Mouse (Mus musculus) WW6 (cell line): Measurements from ENCODE around the gene Lrrc7.
A peak's percentile ranks its signal among the peaks of the same experiment; 100 is the strongest.

Experiments used
- DNase-seq: peaks from one replicate; pipeline ENCODE4 v3.0.0-alpha.2; 2013; ENCODE audit warnings: low read depth, low spot score

The Lrrc7 gene

DNA sequence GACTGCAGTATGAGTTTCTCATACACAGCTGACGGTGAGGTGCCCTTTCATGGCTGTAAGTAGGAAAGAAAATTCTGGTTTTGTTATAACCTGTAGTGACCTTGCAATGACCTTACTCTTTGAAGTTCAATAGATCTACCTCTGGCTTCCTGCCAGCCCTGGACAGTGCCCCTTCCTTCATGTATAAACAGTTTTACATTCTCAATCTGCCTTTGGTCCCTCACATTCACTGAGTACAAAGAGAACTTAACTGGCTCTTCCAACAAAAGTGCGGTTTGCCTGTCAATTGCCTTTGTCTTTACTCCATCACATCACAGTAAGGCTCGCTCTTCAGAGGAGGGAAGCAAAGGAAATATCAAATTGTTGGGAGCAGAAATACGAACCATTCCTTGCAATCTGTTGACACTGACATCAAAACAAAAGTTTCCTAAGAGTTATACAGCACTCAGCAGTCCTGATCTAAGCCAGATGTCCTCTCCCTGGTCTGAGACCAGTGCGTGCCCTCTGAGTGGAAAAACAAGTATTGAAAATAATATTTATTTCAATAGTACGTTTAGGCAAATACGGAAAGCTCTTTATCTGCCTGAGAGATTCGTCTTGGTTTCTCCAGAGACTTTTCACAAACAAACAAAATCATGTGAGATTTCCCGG is 493.3 kb downstream of the Lrrc7 start:
- DNase-seq: no peak

DNA sequence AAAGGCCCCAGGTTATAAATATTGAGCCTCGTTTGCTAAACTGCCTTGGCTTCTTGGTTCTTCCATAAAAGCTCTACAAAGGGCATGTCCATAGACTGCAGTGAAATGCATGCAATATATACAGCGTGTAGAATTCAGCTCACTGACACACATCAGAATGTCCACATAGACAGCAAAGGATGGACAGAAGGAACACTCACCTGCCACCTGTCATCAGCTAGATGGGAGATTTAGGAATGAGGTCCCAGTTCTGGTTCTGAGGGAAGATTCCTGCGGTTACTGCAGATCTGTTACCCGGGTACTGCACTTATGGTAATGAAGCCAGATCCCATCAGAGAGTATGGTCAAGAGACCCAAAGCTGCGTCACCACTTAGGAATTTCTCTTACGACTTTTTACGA is 494.1 kb downstream of the Lrrc7 start:
- DNase-seq: no peak

DNA sequence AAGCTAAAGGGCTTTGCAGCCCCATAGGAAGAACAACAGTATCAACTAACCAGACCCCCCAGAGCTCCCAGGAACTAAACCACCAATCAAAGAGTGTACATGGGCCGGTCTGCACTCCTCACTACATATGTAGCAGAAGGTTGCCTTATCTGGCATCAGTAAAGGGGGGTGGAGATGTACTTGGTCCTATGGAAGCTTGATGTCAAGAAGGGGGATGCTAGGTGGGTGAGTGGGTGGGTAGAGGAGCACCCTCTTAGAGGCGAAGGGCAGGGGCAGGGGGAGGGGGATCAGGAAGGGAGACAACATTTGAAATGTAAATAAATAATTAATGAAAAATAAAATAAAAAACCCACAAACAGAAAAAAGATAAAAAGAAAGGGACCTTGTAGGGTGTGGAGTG is 496.8 kb downstream of the Lrrc7 start:
- DNase-seq: no peak

DNA sequence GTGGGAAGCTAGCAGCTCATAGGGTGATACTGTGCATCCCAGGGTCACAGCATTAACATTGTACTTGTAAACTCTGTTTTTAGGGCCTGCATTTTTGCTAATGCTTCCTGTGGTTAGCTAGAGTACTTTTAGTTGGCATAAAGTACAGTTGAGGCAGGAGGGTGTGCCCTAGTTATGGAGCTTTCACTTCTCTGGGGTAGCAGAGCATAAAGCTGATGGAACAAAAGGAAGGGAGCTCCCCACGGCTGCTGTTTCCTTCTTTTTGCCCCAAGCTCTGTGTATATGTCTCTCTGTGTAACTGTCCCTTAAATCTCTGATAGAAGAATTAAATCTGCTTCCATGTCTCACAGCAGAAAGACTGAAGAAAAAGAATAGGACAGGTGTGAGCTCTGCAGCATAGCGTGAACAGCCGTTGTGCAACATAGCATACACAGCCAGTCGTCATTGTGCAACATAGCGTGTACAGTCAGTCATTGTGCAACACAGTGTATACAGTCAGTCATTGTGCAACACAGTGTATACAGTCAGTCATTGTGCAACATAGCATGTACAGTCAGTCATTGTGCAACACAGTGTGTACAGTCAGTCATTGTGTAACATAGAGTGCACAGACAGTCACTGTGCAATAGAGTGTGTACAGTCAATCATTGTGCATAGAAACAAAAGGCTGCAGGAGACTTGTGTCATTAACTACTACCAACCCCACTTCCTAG is 500.1 kb downstream of the Lrrc7 start:
- DNase-seq: no peak

DNA sequence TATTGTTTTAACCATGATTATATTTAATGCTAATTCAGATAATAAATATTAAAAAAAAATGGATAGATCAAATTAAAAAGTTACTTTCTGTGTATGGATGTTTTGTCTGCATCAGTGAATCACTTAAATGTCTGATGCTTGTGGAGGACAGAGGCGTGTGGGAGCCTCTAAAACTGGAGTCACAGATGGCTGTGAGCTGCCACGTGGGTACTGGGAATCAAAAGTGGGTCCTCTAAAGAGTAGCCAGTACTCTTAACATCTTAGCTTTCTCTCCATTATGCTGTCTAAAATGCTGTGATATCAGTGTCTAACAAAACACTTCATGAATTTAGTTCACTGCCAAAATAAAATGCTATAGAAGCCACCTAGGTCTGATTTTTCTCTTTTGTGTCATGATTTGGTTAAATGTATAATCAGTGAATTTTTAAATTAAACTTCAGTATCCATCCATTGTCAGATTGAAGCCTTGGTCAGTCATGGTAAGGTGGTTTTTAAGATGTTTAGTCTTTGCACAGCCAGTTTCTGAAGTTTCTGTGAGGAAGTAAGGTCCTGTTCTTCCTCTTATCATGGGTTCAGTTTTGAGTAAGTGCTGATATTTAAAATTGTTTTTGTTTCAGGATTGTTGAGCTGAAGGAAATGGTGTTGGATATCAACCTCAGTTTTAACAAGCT is 501.3 kb downstream of the Lrrc7 start:
- no peak for DNase-seq

DNA sequence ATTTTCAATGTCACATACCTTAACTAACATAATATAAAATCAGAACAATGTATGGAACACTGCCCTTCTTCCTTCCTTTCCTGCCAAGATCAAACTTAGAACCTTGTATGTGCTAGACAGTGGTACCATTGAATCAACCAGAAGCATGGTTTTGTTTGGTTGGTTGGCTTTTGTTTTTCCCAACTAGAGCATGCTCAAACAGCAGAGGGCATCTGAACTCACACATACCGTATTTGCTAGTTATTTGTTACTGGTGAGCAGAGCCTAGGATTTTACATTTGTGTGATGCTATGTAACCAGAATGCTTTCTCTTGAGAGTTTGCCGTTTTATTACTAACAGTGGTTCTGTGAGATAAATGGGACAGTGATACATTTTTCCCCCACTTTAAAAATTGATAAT is 512.5 kb downstream of the Lrrc7 start:
- DNase-seq: no peak

DNA sequence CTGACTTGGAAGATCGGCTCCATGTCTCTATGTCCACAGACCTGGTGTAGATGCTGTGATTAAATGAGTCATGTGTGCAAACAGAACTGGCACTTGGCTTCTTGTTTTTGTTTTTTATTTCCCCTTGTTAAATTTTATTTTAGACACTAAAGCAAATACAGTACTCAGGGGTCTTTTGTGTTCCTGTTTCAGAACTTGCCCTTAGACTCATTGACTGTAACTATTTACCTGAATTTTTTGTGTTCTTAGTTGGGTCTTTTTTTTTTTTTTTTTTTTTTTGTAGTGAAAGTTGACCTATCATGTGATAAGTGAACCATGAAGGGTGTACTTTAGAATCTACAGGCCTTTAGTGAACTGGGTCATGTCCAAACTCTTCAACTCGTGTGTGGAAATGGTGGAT is 521.3 kb downstream of the Lrrc7 start:
- DNase-seq: no peak

DNA sequence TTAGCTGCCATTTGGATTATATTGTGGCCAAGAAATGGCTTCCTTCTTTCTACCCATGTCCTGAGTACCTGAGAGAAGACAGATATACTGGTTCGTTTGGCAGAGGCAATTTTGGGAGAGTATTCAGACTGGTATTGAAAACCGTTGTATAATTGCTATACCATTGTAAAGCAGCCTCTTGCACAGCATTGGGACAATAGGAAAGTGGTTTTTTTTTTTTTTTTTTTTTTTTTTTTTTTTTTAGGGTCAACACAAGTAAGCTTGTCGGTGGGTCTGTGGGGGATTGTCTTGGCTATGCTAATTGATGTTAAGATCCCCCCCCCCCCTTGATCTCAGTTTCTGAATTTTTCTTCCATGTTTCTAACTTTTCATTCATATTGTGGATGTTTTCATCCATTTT is 523.9 kb downstream of the Lrrc7 start:
- DNase-seq: no peak

DNA sequence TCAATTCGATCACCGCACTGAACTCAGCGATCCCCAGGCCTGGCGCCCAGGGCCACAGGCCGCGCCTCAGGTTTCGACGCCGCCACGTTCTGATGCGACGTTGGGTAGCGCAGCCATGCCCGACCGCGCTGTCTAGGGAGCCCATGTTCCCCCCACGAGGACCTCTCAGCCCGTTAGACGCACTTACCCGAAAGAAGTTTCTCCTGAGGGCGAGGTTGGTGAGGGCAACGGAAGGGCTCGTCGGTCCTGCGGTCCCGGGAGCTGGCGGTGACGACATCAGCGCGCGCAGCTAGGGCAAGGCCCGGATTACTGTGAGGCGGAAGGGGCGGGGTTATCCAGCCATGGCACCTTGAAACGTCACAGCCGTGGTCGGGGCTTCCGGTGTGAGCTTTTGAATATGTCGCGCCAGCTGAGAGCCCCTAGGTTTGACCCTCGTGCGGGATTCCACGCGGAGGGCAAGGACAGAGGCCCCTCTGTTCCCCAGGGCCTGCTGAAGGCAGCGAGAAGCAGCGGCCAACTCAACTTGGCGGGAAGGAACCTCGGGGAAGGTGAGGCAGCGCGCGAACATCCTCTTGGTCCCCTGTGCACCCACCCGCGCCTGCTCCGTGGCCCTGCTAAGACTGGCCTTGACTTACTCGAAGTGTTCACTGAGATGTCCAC is 525.6 kb downstream of the Lrrc7 start, which contains the start of the genes Srsf11 and Lrrc40:
Gene Srsf11, minus strand, starts transcription at position 311 of the 660 bp plus-strand sequence.
Gene Lrrc40, plus strand, starts transcription at position 334 of the 660 bp plus-strand sequence.
- peak; percentile 85 for DNase-seq

DNA sequence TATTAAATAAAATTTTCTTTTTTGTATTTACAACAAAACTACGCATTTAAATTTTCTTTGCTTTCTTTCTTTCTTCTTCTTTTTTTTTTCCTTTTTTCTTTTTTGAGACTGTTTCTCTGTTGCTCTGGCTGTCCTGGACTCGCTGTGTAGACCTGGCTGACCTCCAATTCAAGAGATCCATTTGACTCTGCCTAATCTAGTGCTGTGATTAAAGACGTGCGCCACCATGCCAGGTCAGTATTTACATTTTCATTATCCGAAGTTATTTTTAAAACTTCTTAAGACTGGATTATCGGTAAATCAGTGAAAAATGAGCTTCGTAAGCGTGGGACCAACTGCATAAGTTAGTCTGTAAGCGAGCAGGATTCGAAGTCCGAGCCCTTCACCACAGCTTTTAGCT is 526.2 kb downstream of the Lrrc7 start:
- DNase-seq: no peak
